Mouse (Mus musculus): Measurements from ENCODE around the gene Map3k14.
A peak's percentile ranks its signal among the peaks of the same experiment; 100 is the strongest.

The Map3k14 gene

GRCm38 (mm10) chr11:103210291-103210690 is 57.0 kb downstream of the Map3k14 start:
- no peak for DNase-seq (ENCODE audit: low spot score in 2 of 2)

GRCm38 (mm10) chr11:103208458-103208857 is 58.8 kb downstream of the Map3k14 start, which contains the start of gene 1700023F06Rik:
Gene 1700023F06Rik (minus strand): TSS chr11:103208558.
- no peak for DNase-seq (ENCODE audit: low spot score in 2 of 2)

- no peak for DNase-seq (ENCODE audit: low spot score in 2 of 2)
Observed at GRCm38 (mm10) chr11:103206203-103206602, 61.1 kb downstream of the Map3k14 start.

GRCm38 (mm10) chr11:103202376-103202775 is 64.9 kb downstream of the Map3k14 start:
- no peak for DNase-seq (ENCODE audit: low spot score in 2 of 2)

GRCm38 (mm10) chr11:103201664-103202063 is 65.6 kb downstream of the Map3k14 start:
- DNase-seq (ENCODE audit: low spot score in 2 of 2), result peak in 1 of 2 experiments; percentile 71

- DNase-seq (ENCODE audit: low spot score in 2 of 2), result peak; percentile 79 to 83
Observed at GRCm38 (mm10) chr11:103198911-103199803, 68.1 kb downstream of the Map3k14 start.

- DNase-seq (ENCODE audit: low spot score in 2 of 2), result no peak
Observed at GRCm38 (mm10) chr11:103198339-103198738, 68.9 kb downstream of the Map3k14 start.

GRCm38 (mm10) chr11:103197340-103197739 is 69.9 kb downstream of the Map3k14 start:
- peak; percentile 34 to 79 for DNase-seq (ENCODE audit: low spot score in 2 of 2)

GRCm38 (mm10) chr11:103195656-103196055 is 71.6 kb downstream of the Map3k14 start:
- no peak for DNase-seq (ENCODE audit: low spot score in 2 of 2)

GRCm38 (mm10) chr11:103195236-103195635 is 72.0 kb downstream of the Map3k14 start:
- no peak for DNase-seq (ENCODE audit: low spot score in 2 of 2)

GRCm38 (mm10) chr11:103193825-103194168 is 73.5 kb downstream of the Map3k14 start:
- no peak for DNase-seq (ENCODE audit: low spot score in 2 of 2)

- peak; percentile 69 to 71 for DNase-seq (ENCODE audit: low spot score in 2 of 2)
Observed at GRCm38 (mm10) chr11:103192956-103193824, 74.1 kb downstream of the Map3k14 start.

GRCm38 (mm10) chr11:103192230-103192955 is 74.9 kb downstream of the Map3k14 start:
- DNase-seq (ENCODE audit: low spot score in 2 of 2), result peak; percentile 81 to 89

GRCm38 (mm10) chr11:103184891-103185290 is 82.4 kb downstream of the Map3k14 start:
- DNase-seq (ENCODE audit: low spot score in 2 of 2), result no peak

- no peak for DNase-seq (ENCODE audit: low spot score in 2 of 2)
Observed at GRCm38 (mm10) chr11:103181911-103182310, 85.4 kb downstream of the Map3k14 start.

- no peak for DNase-seq (ENCODE audit: low spot score in 2 of 2)
Observed at GRCm38 (mm10) chr11:103181349-103181748, 85.9 kb downstream of the Map3k14 start.

GRCm38 (mm10) chr11:103180426-103180825 is 86.8 kb downstream of the Map3k14 start:
- no peak for DNase-seq (ENCODE audit: low spot score in 2 of 2)

GRCm38 (mm10) chr11:103178748-103179147 is 88.5 kb downstream of the Map3k14 start:
- no peak for DNase-seq (ENCODE audit: low spot score in 2 of 2)

GRCm38 (mm10) chr11:103177815-103178485 is 89.3 kb downstream of the Map3k14 start:
- no peak for DNase-seq (ENCODE audit: low spot score in 2 of 2)

- DNase-seq (ENCODE audit: low spot score in 2 of 2), result no peak
Observed at GRCm38 (mm10) chr11:103177216-103177615, 90.1 kb downstream of the Map3k14 start.

- no peak for DNase-seq (ENCODE audit: low spot score in 2 of 2)
Observed at GRCm38 (mm10) chr11:103176510-103176909, 90.8 kb downstream of the Map3k14 start.
